Mouse (Mus musculus) midbrain, postnatal 0 days (tissue): ENCODE data around the gene Helq. TPM values are rescaled to one million over a fixed set of nuclear protein-coding genes. Genes with fewer than 3 reads are reported as not detected.
A peak's percentile ranks its signal among the peaks of the same experiment; 100 is the strongest.

ENCODE experiments used
- ATAC-seq: fragments of 200-750 bp; cut with Nextera tagmentation; 2 replicates; pipeline ENCODE4 v1.8.0; 2017; ENCODE audit warnings: moderate number of reproducible peaks, mild to moderate bottlenecking, moderate TSS enrichment, moderate library complexity; ENCODE audit not compliant: low FRiP score
- DNase-seq: peaks from one replicate; pipeline ENCODE4 v3.0.0-alpha.2; 2015; ENCODE audit warnings: low spot score
- H3K27ac ChIP-seq: fragments of 300-500 bp; sonication (generic); 2 replicates; pipeline ENCODE4 v1.5.1; 2014; ENCODE audit warnings: low read depth, mild to moderate bottlenecking, low read length, mixed read lengths
- H3K27me3 ChIP-seq: fragments of 300-500 bp; sonication (generic); 2 replicates; pipeline ENCODE4 v1.6.1; 2014; ENCODE audit warnings: low read length, control low read depth, mixed read lengths; ENCODE audit not compliant: insufficient read depth
- H3K36me3 ChIP-seq: fragments of 300-500 bp; sonication (generic); 2 replicates; pipeline ENCODE4 v1.6.1; 2014; ENCODE audit warnings: low read length, control low read depth, mixed read lengths; ENCODE audit not compliant: insufficient read depth
- H3K4me1 ChIP-seq: fragments of 300-500 bp; sonication (generic); 2 replicates; pipeline ENCODE4 v1.6.1; 2014; ENCODE audit warnings: mild to moderate bottlenecking, control low read depth, antibody characterized with exemption, low read length, mixed read lengths; ENCODE audit not compliant: insufficient read depth
- H3K4me2 ChIP-seq: fragments of 300-500 bp; sonication (generic); 2 replicates; pipeline ENCODE4 v1.6.1; 2014; ENCODE audit warnings: low read depth, mild to moderate bottlenecking, low read length, mixed read lengths; ENCODE audit not compliant: poor library complexity, severe bottlenecking
- H3K4me3 ChIP-seq: fragments of 300-500 bp; sonication (generic); 2 replicates; pipeline ENCODE4 v1.5.1; 2014; ENCODE audit warnings: low read depth, mild to moderate bottlenecking, low read length, moderate library complexity
- H3K9ac ChIP-seq: fragments of 300-500 bp; sonication (generic); replicated peaks from 2 replicates; pipeline ENCODE4 v1.6.1; 2014; ENCODE audit warnings: mild to moderate bottlenecking, low read length, moderate library complexity, mixed read lengths; ENCODE audit not compliant: poor library complexity, severe bottlenecking
- H3K9me3 ChIP-seq: fragments of 300-500 bp; sonication (generic); 2 replicates; pipeline ENCODE4 v1.6.1; 2016; ENCODE audit warnings: low read length, control low read depth
- CTCF ChIP-seq: IDR thresholded peaks from 2 replicates; pipeline ENCODE4 v1.5.1; 2016; ENCODE audit warnings: antibody characterized with exemption, mild to moderate bottlenecking
- whole genome bisulfite sequencing: fragments of 180-500 bp; shearing (Covaris S2); extraction: QIAGEN DNeasy Blood & Tissue Kit; methylation state at CpG from one replicate; pipeline ENCODE4 v1.1.7; 2014; 5-methylcytosine and 5-hydroxymethylcytosine counted together
- polyA plus RNA-seq: library from polyadenylated mRNA; unstranded; fragments of >200 nt; fragmentation: Nextera tagmentation; extraction: Ambion mirVana; gene quantifications from 2 replicates; pipeline ENCODE4 v1.2.1, GENCODE M21; 2015
- total RNA-seq: library from RNA; depleted of rRNA; stranded (reverse); fragments of >200 nt; gene quantifications from 2 replicates; pipeline ENCODE4 v1.2.3, GENCODE M21; 2014; rRNA removed

The Helq gene
- total RNA-seq (17.4 and 39.4 TPM in 2 replicates), polyA plus RNA-seq (12.2 and 13.3 TPM in 2 replicates)

DNA sequence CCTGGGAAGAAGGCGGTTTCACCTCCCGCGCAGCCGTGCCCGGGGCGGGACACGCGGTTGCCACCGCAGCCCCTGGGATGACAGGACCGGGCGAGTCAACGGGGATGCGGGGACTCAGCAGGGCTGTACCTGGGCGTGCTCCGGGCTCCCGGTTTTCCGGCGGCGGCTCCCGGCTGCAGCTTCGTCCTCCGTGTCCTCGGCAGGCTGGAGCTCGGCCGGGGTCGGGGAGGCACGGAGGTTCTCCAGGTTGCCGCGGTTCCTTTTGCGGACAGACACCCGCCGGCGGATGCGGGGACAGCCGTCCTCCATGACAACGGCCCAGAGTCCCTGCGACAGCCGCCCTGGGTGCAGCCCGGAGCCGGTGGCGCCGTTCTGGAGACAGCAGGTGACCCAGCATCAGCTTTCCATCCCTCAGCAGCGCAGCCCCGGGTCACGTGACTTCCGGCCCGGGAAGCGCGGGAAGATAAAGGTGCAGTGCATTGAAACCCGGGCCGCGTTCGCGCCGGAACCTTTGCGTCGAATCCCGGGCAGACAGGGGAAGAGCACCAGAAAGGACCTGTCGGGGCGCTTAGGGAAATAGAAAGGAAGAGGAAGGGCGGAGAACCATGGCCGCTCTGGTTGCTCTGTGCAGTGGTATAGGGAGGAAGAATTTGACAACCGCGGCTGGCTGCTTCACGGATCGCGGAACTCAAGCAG is at the start of gene Helq, which contains the start of gene Mrps18c:
TSS of gene Helq (minus strand) at position 434 of the 696 bp plus-strand sequence.
TSS of gene Mrps18c (plus strand) at position 463 of the 696 bp plus-strand sequence.
- Histone ChIP-seq H3K4me1 (peaks cover 6% of the 10 kb centered on the region; the same call in 1 of the 2 replicates), H3K27ac (peak within 1 kb of the TSS; percentile 60; the same call in 1 of the 2 replicates), H3K4me2 (peak within 1 kb of the TSS; percentile 91), H3K36me3 (peaks cover 13% of the 10 kb centered on the region), H3K27me3 (no peaks in the 10 kb centered on the region), H3K9me3 (no peaks in the 10 kb centered on the region), H3K4me3 (peak within 1 kb of the TSS; percentile 91), H3K9ac (peak within 1 kb of the TSS; percentile 69)
- WGBS = under 1% methylated on average over 67 of the region's 67 CpGs
- TF ChIP-seq CTCF = no peak; the same call in 1 of the 2 replicates
- peak; percentile 97 for ATAC-seq
- peak; percentile 96 for DNase-seq

DNA sequence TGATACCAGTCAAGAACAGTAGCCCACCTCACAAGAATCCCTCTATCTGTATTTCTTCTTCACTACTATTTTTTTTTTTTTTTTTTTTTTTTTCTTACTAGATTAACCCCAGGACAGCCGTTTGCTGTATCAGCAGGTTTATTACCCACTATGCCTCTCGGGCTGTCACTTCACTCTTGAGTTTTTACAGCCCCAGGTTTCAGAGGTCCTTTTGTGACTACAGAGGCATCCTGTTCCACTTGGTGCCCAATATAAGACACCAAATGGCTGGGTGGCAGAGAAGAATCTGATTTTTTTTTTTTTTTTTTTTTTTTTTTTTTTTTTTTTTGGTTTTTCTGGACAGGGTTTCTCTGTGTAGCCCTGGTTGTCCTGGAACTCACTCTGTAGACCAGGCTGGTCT is 48.7 kb upstream of the Helq start:
- WGBS = 7% methylated on average over 2 of the region's 2 CpGs
- Histone ChIP-seq H3K9ac (no peak overlapping the region), H3K27me3 (peaks cover 39% of the 10 kb centered on the region), H3K9me3 (no peaks in the 10 kb centered on the region), H3K4me3 (peak overlapping the region; percentile 61), H3K4me1 (no peaks in the 10 kb centered on the region), H3K4me2 (peak overlapping the region; percentile 99), H3K36me3 (no peaks in the 10 kb centered on the region), H3K27ac (no peak overlapping the region)
- no peak for DNase-seq
- no peak for ATAC-seq
- TF ChIP-seq CTCF = no peak

DNA sequence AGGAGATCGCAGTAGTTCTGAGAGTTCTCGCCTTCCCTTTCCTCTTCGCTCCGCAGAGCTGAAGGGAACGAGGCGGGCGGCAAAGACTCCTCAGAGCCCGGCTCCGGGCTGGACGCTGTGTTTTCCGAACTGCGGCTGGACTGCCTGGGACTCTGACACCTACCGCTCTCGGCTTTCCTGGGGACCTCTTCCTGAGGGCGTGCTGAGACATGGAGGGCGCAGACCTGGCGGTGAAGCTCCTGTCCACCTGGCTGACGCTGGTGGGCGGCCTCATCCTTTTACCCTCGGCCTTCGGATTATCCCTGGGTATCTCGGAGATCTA is 48.2 kb upstream of the Helq start:
- H3K9me3 ChIP-seq = no peaks in the 10 kb centered on the region
- H3K27me3 ChIP-seq = peaks cover 39% of the 10 kb centered on the region
- no peak overlapping the region for H3K27ac ChIP-seq
- DNase-seq = no peak
- H3K4me2 ChIP-seq = peak overlapping the region; percentile 99
- under 1% methylated on average over 22 of the region's 22 CpGs for WGBS
- peak; percentile 13; the same call in 1 of the 2 replicates for ATAC-seq
- TF ChIP-seq CTCF = no peak
- H3K4me3 ChIP-seq = peak overlapping the region; percentile 61
- H3K4me1 ChIP-seq = no peaks in the 10 kb centered on the region
- H3K9ac ChIP-seq = peak overlapping the region; percentile 62
- H3K36me3 ChIP-seq = no peaks in the 10 kb centered on the region

DNA sequence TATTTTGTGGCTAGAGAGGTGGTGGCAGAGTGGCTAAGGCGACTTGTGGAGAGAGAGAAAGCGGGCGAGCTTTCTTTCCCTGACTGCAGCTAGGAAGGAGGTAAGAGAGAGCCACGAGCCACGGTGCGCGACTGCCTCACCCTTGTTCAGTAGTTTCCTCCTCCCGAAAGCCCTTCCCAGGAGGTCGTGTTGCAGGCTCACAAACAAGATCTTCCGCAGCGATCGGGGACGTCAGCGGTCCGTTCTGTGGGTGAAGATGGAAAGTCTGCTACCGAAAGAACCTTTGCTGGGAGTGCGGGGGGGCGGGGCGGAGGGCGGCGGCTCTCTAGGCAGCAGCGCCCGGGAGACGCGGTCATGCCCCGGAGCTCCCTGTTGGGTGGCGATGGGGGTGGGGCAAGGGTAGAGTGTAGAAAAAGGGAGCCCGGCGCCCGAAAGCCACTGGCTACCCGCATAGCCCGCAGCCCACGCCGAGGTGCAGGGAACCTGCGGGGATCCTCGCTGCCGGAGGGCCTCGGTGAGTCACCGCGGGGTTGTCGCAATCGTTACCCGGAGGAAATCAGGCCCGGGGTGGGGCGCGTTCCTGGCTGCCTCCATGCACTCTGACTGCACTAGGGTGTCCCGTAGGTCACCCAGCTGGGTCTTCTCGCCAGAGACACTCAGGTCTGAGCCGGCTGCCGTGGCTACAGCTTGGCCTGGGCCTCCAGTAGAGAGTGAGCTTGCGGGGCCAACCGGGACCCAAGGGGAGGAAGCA is 47.6 kb upstream of the Helq start:
- no peaks in the 10 kb centered on the region for H3K36me3 ChIP-seq
- H3K4me3 ChIP-seq = peak overlapping the region; percentile 61
- H3K4me2 ChIP-seq = peak overlapping the region; percentile 99
- under 1% methylated on average over 50 of the region's 52 CpGs for WGBS
- no peak overlapping the region for H3K27ac ChIP-seq
- peaks cover 39% of the 10 kb centered on the region for H3K27me3 ChIP-seq
- DNase-seq (peak; percentile 14), ATAC-seq (peak; percentile 72)
- peak overlapping the region; percentile 62 for H3K9ac ChIP-seq
- no peaks in the 10 kb centered on the region for H3K9me3 ChIP-seq
- no peaks in the 10 kb centered on the region for H3K4me1 ChIP-seq
- no peak for TF ChIP-seq CTCF

DNA sequence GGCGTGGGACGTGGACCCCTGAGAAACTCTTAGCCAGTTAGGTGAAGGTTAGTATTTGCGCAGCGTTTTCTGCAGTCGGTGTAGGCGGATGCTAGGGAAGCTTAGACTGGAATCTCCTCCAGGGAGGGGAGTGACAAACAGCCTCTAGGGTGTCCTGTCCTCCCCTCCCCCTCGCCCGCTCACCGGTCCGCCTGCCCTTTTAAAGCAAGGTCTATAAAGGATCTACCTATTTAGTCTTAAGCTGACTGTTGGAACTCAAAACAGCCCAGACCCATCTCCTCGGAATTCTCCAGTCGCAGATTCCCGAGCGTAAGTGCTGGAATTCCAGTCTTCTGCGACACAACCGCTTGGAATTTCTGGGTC is 47.1 kb upstream of the Helq start, which contains the start of gene Gpat3:
TSS of gene Gpat3 (plus strand) at position 229 of the 363 bp plus-strand sequence.
- H3K4me2 ChIP-seq = peak within 1 kb of the TSS; percentile 99
- DNase-seq (peak; percentile 10), ATAC-seq (no peak)
- no peaks in the 10 kb centered on the region for H3K9me3 ChIP-seq
- under 1% methylated on average over 16 of the region's 16 CpGs for WGBS
- peak within 1 kb of the TSS; percentile 62 for H3K9ac ChIP-seq
- H3K4me3 ChIP-seq = peak within 1 kb of the TSS; percentile 61
- no peak for TF ChIP-seq CTCF
- peaks cover 39% of the 10 kb centered on the region for H3K27me3 ChIP-seq
- no peaks in the 10 kb centered on the region for H3K36me3 ChIP-seq
- H3K4me1 ChIP-seq = no peaks in the 10 kb centered on the region
- no peak within 1 kb of the TSS for H3K27ac ChIP-seq

DNA sequence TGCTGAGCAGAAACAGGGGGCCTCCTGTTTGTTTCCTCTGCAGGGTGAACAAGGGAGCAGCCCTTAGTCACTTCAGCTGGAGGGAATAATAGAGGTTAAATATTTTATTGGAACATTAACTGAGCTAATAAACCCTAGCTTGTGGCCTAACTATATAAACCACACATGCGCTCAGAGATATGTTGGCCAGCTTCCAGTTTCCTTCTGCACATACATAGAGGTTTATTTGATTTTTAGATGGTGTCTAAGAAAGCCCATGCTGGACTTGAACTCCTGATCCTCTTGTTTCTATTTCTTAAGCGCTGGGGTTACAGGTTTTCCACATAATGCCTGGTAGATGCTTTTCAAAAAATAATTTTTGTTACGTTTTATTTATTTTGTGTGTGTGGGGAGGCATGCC is 46.1 kb upstream of the Helq start:
- no peaks in the 10 kb centered on the region for H3K4me1 ChIP-seq
- no peak for TF ChIP-seq CTCF
- WGBS = 63% methylated on average over 3 of the region's 3 CpGs
- ATAC-seq (no peak), DNase-seq (no peak)
- no peak overlapping the region for H3K4me2 ChIP-seq
- no peaks in the 10 kb centered on the region for H3K36me3 ChIP-seq
- H3K4me3 ChIP-seq = no peak overlapping the region
- no peak overlapping the region for H3K9ac ChIP-seq
- peaks cover 39% of the 10 kb centered on the region for H3K27me3 ChIP-seq
- H3K27ac ChIP-seq = no peak overlapping the region
- H3K9me3 ChIP-seq = no peaks in the 10 kb centered on the region
